Mouse (Mus musculus) bone marrow, adult 2 months (tissue): Measurements from ENCODE around the gene Rad51. TPM values are rescaled to one million over a fixed set of nuclear protein-coding genes. Genes with fewer than 3 reads are reported as not detected.
A peak's percentile ranks its signal among the peaks of the same experiment; 100 is the strongest.

ENCODE experiments used
- H3K27ac ChIP-seq: fragments of 200-500 bp; 2 replicates; pipeline ENCODE4 v1.5.1; 2012; ENCODE audit warnings: low read depth, mild to moderate bottlenecking, control low read depth, inconsistent platforms, low read length; ENCODE audit not compliant: control insufficient read depth, poor library complexity, insufficient read depth
- H3K4me1 ChIP-seq: fragments of 200-500 bp; 2 replicates; pipeline ENCODE4 v1.6.1; 2011; ENCODE audit warnings: low read length; ENCODE audit not compliant: control insufficient read depth, insufficient read depth
- H3K4me3 ChIP-seq: fragments of 200-500 bp; replicated peaks from 2 replicates; pipeline ENCODE3; 2011; ENCODE audit warnings: mild to moderate bottlenecking, low read depth, low read length, control low read depth; ENCODE audit not compliant: control insufficient read depth
- CTCF ChIP-seq: fragments of 200-500 bp; IDR thresholded peaks from 2 replicates; pipeline ENCODE4 v1.5.1; 2011; ENCODE audit warnings: low read length, control low read depth; ENCODE audit not compliant: control insufficient read depth, insufficient read depth
- POLR2A ChIP-seq: fragments of 200-500 bp; IDR thresholded peaks from 2 replicates; pipeline ENCODE4 v1.6.1; 2011; ENCODE audit warnings: low read depth, mild to moderate bottlenecking, control low read depth, low read length, borderline replicate concordance; ENCODE audit not compliant: control insufficient read depth
- WGBS: fragments of 180-500 bp; shearing (Covaris S2); methylation state at CpG from one replicate; pipeline ENCODE4 v1.1.7; 2018; 5-methylcytosine and 5-hydroxymethylcytosine counted together
- polyA plus RNA-seq: library from polyadenylated mRNA; stranded (reverse); fragments of >200 nt; gene quantifications from 2 replicates; pipeline ENCODE4 v1.2.4, GENCODE M21; 2011; ENCODE audit warnings: low replicate concordance; ENCODE audit not compliant: missing spikeins, insufficient read depth, insufficient read length

Gene Rad51
- polyA plus RNA-seq, 1 experiment, result 32.4 TPM

DNA sequence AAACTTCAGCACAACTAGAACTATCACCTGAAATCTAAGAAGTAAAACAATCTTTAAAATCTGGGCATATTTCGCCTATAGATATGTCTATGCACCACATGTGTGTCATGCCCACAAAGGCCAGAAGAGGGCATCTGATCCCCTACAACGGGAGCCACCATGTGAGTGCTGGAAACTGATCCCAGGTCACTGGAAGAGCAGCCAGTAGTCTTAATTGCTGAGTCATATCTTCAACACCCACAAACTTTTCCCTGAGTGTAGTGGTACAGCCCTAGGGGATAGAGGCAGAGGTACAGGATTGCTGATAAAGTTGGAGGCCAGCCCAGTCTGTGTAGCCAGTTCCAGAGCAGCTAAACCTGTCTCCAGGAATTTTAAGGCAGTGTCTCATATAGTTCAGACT lies 32.6 kb downstream of the Rad51 start:
- Histone ChIP-seq H3K27ac (no peak overlapping the region), H3K4me3 (no peak overlapping the region), H3K4me1 (no peaks in the 10 kb centered on the region)
- peak; percentile 37 for TF ChIP-seq CTCF
- TF ChIP-seq POLR2A, result no peak
- WGBS, result 85% methylated on average over 2 of the region's 2 CpGs

DNA sequence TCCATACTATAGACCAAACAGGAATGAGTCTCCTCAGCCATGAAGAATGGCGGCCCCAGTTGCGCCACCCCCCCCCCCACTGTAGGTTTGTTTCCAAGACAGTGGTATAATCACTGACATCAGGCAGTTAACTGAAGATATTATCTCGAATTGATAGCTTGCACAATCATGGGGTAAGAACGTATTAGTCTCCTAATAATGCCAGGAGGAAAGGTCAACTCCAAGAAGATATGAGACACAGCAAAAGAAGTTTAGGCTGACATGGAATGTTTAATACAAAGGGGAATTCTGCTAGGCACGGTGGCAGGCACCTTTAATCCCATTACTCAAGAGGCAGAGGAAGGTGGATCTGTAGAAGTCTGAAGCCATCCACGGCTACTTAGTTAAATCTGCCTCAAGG lies 33.8 kb downstream of the Rad51 start:
- WGBS, result 84% methylated on average over 6 of the region's 6 CpGs
- no peak for TF ChIP-seq CTCF
- TF ChIP-seq POLR2A, result no peak
- Histone ChIP-seq H3K4me3 (no peak overlapping the region), H3K27ac (no peak overlapping the region), H3K4me1 (no peaks in the 10 kb centered on the region)

DNA sequence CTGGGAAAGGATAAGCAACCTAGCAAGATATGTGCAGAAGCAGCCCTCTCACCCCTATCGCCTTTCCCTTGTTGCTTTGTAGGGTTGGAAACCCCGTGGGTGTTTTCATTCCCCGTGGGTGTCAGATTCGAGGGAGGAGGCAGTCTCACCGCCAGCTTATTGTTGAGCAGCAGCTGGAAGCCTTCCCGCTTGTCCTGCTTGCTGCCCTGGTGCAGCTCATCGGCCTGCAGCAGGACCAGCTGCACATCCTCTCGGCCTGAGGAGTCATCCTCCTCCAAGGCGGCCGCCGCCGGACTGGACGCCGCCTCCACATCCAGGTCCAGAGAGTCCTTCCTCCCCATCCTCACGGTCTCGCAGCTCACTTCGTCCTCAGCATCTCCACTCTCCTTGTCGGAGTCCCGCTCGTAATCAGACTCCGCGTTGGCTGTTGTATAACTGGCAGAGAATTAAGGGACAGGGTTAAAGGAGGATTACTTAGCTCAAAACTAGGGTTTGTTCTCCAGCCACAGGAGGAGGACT lies 34.6 kb downstream of the Rad51 start:
- 94% methylated on average over 22 of the region's 22 CpGs for WGBS
- Histone ChIP-seq H3K4me1 (no peaks in the 10 kb centered on the region), H3K27ac (no peak overlapping the region), H3K4me3 (no peak overlapping the region)
- TF ChIP-seq CTCF, result no peak
- TF ChIP-seq POLR2A, result no peak

DNA sequence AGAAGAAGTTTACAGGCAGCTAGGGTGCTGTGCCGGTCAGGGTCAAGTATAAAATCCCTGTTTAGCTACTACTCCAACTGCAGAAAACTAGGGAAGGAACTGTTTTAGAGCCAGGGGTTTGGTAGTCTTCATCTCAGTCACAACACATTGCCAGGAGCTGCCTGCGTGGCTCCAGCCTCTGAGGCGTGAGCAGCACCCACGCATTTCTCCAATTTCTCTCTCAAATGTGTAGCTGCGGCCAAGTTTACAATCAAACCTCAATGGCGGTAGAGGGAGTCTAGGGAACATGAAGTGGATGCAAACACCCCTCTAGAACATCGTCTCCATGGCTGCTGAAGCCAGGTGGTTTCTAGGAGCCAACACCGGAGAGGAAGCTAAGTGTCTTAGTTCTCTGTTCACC lies 35.2 kb downstream of the Rad51 start:
- H3K27ac ChIP-seq, result no peak overlapping the region
- no peak for TF ChIP-seq POLR2A
- TF ChIP-seq CTCF, result no peak
- WGBS, result 90% methylated on average over 8 of the region's 8 CpGs
- no peaks in the 10 kb centered on the region for H3K4me1 ChIP-seq
- H3K4me3 ChIP-seq, result no peak overlapping the region

DNA sequence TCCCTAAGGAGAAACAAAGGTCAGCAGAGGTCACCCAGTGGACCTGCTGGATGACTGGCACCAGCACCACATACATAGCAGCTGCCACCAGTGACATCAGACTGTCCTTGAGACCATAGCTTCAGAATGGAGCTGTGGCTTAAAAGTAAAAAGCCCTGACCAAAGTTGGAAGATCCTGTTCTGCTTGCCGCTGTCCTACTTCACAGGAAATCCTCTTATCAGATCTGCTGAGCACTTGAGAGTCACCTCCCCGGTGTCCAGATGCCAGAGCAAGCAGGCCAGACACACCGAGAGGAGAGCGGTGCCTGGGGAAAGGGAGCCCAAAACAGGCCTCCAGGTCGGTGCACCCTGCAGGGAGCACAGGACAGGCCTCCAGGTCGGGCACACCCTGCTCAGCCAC lies 39.7 kb downstream of the Rad51 start:
- Histone ChIP-seq H3K4me1 (no peaks in the 10 kb centered on the region), H3K27ac (no peak overlapping the region), H3K4me3 (no peak overlapping the region)
- TF ChIP-seq CTCF (no peak), POLR2A (no peak)
- 73% methylated on average over 6 of the region's 6 CpGs for WGBS

DNA sequence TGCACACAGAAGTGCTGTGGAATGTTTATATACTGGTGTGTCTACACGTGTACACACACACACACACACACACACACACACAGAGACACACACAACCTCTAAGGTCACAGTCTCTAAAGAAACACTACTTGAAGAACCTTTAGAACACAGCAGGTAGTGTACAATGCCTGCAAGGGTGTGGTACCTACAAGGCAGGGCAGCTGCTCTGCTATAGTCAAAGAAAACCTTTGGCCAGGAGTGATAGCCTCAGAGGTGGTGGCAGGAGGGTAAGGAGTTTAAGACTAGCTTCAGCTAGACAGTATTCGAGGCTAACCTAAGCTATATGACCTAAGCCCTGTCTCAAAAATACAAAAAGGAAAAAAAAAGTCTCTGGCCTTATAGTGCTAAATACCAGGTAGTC lies 42.1 kb downstream of the Rad51 start:
- H3K4me3 ChIP-seq, result no peak overlapping the region
- TF ChIP-seq POLR2A (no peak), CTCF (no peak)
- 63% methylated on average over 2 of the region's 2 CpGs for WGBS
- peak overlapping the region; percentile 45; the same call in 1 of the 2 replicates for H3K27ac ChIP-seq
- no peaks in the 10 kb centered on the region for H3K4me1 ChIP-seq

DNA sequence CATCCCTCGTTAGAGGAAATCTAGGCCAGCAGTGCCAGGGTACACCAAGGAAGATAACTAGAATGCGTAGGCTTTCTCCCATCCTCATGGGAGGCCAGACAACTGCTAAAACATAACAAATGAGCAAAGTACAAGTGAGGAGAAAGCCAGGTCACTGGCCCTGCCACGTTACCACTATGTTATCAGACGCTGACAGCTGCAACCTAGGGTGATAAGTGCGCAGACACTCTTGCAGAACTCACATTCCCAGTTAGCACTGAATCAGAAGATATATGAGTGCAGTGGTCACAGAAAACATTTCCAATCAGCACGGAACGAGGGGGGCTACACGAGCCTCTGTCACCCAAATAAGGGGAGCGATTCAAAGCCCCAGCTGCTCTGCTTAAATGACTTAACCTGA lies 42.8 kb downstream of the Rad51 start:
- Histone ChIP-seq H3K27ac (peak overlapping the region; percentile 75; the same call in 1 of the 2 replicates), H3K4me3 (peak overlapping the region; percentile 94), H3K4me1 (no peaks in the 10 kb centered on the region)
- TF ChIP-seq CTCF (no peak), POLR2A (no peak)
- WGBS, result 59% methylated on average over 9 of the region's 9 CpGs

DNA sequence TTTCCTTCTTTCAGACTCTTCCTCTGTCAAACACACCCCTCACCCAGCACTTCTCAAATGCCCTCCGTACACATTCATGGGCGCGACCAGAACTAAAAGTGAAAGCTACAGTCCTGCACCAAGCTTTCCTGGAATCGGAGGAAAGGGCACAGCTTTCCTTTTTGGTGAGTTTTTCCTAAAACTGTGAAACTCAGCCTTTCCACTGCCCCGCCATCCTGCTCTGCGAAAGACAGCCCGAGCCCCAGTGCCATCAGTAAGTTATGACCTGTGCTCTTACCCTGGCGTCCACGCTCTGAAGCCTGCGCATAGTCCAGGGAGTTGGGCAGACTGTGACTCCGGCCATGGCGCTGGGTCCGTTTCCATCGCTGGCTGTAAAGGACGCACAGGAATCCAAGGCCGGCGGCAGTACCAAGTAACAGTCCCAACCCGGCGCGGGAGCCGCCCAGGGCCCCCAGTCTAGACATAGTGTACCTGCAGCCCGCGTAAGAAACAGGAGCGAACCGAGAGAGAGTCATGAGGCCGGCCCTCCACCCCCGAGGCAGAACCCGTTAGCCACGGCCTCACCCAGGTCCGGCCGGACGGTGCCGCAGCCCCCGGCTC lies 43.6 kb downstream of the Rad51 start:
- no peak for TF ChIP-seq POLR2A
- no peak for TF ChIP-seq CTCF
- Histone ChIP-seq H3K4me1 (no peaks in the 10 kb centered on the region), H3K27ac (peak overlapping the region; percentile 75), H3K4me3 (peak overlapping the region; percentile 94)
- under 1% methylated on average over 34 of the region's 34 CpGs for WGBS
